Mouse (Mus musculus): ENCODE results near the gene A630095E13Rik. TPM values are rescaled to one million over a fixed set of nuclear protein-coding genes. Genes with fewer than 3 reads are reported as not detected.
"Not testable (repeated sequence)": the region's sequence is repeated elsewhere in the genome, so short reads cannot be mapped to it uniquely, and the experiment has no call there.

Gene A630095E13Rik
- total RNA-seq (2021) = not detected

- DNase-seq (ENCODE audit: low spot score in 2 of 2); intact Hi-C loops (cut with DNase I): not testable (repeated sequence)
Measured at GRCm38 (mm10) chr9:36643276-36643675, at the start of gene A630095E13Rik. A630095E13Rik (minus strand) TSS chr9:36643376.

DNA sequence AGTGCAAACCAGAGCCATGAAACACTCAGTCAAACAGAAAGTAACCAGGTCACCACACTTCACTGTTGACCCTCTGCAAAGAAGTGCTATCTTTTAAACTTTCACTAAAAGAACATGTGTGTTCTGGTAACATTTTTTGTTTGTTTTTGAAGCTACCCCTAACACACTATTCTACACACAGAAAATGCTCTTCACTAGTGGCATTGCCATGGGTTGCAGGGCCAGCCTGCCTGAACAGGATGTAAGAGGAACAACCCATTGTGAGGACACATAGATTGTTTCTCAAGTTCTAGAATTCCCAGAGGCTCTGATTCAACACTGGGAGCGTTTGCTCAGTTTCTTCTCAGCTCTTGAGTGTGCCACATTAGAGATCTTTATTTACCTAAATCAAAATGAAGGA is 49.7 kb upstream of the A630095E13Rik start, which contains the start of gene Acrv1:
Gene Acrv1 (plus strand): TSS at position 301 of the 400 bp plus-strand sequence.
- intact Hi-C loops (cut with DNase I) = no loop called here
- no peak for DNase-seq (ENCODE audit: low spot score in 2 of 2)

GRCm38 (mm10) chr9:36687329-36687728 is 44.2 kb upstream of the A630095E13Rik start:
- intact Hi-C loops (cut with DNase I) = loop anchor here (5.0 kb wide), 1 partner anchor 1095 kb away; no protein-coding TSS in a partner anchor
- no peak for DNase-seq (ENCODE audit: low spot score in 2 of 2)

GRCm38 (mm10) chr9:36681424-36681823 is 38.2 kb upstream of the A630095E13Rik start:
- intact Hi-C loops (cut with DNase I) = no loop called here
- no peak for DNase-seq (ENCODE audit: low spot score in 2 of 2)

Other genes with a start within 250 kb of the A630095E13Rik start
- not detected for gene Gm7257, start 211.5 kb downstream of the A630095E13Rik start, total RNA-seq (2021)
- not detected for gene Gm9513, start 167.7 kb downstream of the A630095E13Rik start, total RNA-seq (2021)
- not detected for gene Gm5615, start 101.4 kb downstream of the A630095E13Rik start, total RNA-seq (2021)
- gene Gm17689, start 60.7 kb downstream of the A630095E13Rik start, total RNA-seq (2021) = not detected
- not detected for gene Acrv1, start 49.8 kb upstream of the A630095E13Rik start, total RNA-seq (2021)
- 1 to 10 TPM; 2.7 to 3.6 TPM for gene Chek1, start 83.7 kb upstream of the A630095E13Rik start, total RNA-seq (2021)
- 10 to 100 TPM; 62.9 to 70.7 TPM for gene Stt3a, start 124.3 kb upstream of the A630095E13Rik start, total RNA-seq (2021)
- 100 to 1,000 TPM; 116 to 120 TPM for gene Ei24, start 154.0 kb upstream of the A630095E13Rik start, total RNA-seq (2021)
- 100 to 1,000 TPM; 265 to 298 TPM for gene Fez1, start 178.5 kb upstream of the A630095E13Rik start, total RNA-seq (2021)